Mouse (Mus musculus) lung, postnatal 25 days (tissue): Measurements from ENCODE around the gene Pou2f1.

Experiments
- DNase-seq: peaks from one replicate; pipeline ENCODE4 v3.0.0; 2022; ENCODE audit warnings: low spot score

Gene Pou2f1

GRCm38 (mm10) chr1:165882146-165882900 lies 120.2 kb downstream of the Pou2f1 start:
- DNase-seq = no peak

GRCm38 (mm10) chr1:165878751-165879150 lies 123.7 kb downstream of the Pou2f1 start:
- no peak for DNase-seq

GRCm38 (mm10) chr1:165875520-165876284 lies 126.8 kb downstream of the Pou2f1 start:
- no peak for DNase-seq

DNA sequence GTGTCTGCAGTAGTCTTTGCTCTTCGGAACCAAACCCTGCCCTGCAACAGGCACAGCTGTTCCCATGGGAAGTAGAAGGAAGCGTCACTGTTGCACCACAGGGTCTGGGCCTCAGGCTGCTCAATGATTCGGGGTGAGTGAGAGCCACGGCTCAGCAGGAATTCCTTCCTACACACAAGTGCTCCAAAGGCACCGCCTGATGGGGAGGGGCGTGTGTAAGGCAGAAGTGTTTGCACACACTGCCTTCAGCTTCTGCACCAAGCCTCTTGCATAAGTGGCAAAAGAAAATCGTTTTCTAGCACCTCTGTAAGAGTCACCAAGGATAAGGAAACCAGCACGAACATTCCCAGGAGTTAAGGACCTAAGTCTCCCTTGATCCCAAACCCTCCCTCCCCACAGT lies 127.8 kb downstream of the Pou2f1 start:
- DNase-seq = peak; percentile 72

- no peak for DNase-seq
Measured at GRCm38 (mm10) chr1:165868659-165869058, 133.8 kb downstream of the Pou2f1 start.

GRCm38 (mm10) chr1:165866630-165867280 lies 135.7 kb downstream of the Pou2f1 start:
- no peak for DNase-seq

DNA sequence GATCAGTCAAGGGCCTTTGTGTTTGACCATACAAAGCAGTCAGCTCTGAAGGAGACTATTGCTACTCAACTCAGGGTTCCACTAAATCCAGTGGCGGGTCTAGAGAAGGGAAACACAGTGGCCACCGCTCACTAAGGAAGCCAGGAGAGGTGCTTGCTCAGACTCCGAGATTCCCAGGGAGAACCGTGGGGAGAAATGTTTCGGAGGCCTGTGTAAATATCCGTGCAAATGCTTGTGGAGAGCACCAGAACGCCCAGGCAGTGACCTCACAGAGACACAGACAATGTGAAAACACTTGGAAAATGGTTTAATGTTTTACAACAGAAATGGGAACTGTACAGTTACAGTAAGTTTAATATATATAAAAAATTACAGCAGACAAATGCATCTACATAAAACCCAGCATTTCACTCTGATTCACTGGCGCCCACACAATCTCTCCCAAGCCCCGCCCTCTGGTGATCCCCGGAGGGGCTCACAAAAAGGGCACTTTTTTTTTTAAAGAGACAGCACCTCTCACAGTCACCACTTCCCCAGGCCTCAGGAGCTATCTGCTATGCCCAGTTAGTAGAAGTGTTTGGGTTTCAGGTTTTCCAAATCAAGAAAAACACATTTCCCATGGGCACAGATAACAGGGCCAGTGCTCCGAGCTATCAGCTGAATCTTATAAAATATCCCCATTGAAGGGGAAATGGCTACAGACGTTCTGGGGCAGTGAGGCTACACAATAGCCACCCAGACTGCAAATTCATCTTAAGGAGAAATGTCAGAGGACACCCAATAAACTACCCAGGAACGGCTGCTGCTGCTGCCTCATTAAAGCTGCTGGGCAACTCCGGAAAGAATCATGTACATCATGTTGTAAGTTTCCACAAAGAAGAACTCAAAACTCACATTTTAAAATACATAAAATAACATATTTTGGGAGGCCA lies 137.3 kb downstream of the Pou2f1 start:
- DNase-seq = no peak

DNA sequence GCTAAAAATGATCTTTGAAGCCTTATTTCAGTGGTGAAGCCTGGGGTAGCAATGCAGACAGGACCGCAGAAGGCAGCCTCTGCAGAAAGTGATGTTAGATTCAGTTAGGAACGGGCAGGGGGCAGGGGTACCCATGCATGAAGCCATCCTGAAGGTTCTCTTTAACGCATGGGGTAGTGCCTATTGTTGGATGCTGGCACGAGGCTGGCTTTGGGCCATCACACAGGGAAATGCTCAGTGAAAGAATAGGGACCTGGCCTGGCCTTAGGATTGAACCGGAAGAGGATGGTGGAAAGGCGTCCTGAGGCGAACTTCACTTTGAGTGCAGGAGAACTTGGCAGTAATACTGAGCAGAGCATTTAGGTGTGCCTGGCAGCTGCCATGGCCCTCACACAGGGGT lies 140.4 kb downstream of the Pou2f1 start:
- DNase-seq = no peak

- DNase-seq = no peak
Measured at GRCm38 (mm10) chr1:165861235-165861609, 141.3 kb downstream of the Pou2f1 start.

GRCm38 (mm10) chr1:165860373-165861234 lies 141.9 kb downstream of the Pou2f1 start:
- DNase-seq = no peak

DNA sequence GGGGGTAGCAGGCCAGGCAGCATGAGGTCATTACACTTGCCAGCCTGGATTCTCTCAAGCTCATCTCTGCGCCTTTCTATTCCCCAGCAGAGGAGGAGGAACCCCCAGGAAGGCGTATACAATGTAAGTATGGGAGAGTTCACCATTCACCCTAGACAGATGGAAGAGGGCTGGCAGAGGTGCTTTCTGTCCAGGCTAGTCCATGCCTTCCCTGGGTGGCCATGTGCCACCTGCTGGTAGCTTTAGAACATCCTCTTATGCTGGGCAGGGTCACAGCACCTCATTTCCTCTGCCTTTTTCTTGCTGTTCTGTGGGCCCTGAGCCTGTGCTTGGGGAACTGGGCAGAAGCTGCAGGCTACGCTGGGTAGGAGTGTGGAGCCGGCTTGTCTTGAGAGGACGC lies 144.1 kb downstream of the Pou2f1 start:
- DNase-seq = no peak

DNA sequence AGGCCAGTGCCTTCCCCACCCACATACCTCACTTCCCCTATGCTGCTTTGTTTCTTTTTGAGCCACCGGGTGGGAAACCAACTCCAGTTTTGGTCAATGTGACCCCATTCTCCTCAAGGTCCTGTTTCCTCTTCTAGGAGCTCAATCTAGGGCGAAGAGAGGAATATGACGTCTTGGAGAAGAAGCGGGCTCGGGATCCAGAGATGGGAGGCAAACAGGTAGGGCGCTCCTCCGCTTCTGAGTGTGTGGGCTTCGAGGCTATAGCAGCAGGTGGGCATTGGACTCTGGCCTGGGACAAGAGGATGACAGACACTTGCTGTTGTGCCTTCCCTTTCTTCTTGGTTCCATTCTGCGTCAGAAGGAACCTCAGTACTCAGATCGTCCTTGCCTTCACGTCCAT lies 145.2 kb downstream of the Pou2f1 start:
- DNase-seq = no peak

DNA sequence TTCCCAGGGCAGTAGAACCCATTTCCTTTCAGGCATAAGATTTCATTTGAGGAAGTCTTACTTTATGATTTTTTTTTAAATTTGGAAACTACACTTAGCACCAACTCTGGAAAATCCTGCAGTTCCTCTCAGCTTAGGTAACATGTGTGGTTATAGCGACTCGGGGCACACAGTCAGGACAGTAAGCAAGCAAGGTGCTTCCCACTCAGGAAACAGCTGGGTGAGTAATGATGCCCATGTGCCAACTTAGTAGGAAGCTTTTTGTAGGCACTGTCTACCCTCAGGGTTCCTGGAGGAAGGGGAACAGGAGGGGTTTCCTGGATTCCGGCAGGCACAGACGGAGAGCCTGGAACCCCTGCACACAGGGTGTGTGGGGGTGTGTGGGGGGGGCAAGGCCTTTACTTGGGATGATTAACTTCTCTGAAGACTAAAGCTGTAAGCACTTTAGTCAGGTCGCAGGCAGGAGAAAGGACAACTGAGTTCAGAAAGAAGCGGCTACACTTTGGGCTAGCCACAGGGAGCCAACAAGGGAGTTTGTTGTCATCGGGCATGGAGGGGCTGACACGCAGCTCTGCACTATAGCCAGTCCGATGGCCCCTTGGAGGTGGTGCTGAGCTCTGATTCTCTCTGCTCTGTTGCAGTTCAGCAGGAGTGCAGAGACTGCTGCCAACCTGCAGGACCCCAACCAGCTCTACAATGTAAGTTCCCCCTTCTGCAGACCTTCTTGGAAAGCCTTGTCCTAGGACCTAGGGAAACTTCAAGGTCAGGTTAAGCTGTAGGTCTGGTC lies 146.5 kb downstream of the Pou2f1 start:
- peak; percentile 26 for DNase-seq

- DNase-seq = peak; percentile 59
Measured at GRCm38 (mm10) chr1:165853729-165854420, 148.6 kb downstream of the Pou2f1 start.

GRCm38 (mm10) chr1:165853131-165853721 lies 149.3 kb downstream of the Pou2f1 start:
- no peak for DNase-seq

DNA sequence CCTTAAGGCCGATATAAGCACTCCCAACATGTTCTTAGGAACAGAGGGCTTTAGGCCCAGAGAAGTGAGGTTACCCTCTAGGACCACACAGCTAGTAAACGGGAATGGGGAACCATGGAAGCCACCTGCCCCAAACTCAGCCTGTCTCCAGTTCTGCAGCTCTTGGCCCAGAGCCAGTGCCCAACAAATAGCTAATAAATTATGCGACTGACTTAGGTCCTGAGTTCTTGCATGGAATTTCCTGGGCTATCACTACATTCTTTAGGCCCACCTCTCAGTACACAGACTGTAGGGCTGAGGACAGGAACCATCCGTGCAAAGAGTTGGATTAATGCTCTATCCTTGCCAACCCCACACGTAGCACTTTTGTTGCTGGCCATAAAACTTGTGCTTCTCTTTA lies 150.3 kb downstream of the Pou2f1 start:
- DNase-seq = no peak

DNA sequence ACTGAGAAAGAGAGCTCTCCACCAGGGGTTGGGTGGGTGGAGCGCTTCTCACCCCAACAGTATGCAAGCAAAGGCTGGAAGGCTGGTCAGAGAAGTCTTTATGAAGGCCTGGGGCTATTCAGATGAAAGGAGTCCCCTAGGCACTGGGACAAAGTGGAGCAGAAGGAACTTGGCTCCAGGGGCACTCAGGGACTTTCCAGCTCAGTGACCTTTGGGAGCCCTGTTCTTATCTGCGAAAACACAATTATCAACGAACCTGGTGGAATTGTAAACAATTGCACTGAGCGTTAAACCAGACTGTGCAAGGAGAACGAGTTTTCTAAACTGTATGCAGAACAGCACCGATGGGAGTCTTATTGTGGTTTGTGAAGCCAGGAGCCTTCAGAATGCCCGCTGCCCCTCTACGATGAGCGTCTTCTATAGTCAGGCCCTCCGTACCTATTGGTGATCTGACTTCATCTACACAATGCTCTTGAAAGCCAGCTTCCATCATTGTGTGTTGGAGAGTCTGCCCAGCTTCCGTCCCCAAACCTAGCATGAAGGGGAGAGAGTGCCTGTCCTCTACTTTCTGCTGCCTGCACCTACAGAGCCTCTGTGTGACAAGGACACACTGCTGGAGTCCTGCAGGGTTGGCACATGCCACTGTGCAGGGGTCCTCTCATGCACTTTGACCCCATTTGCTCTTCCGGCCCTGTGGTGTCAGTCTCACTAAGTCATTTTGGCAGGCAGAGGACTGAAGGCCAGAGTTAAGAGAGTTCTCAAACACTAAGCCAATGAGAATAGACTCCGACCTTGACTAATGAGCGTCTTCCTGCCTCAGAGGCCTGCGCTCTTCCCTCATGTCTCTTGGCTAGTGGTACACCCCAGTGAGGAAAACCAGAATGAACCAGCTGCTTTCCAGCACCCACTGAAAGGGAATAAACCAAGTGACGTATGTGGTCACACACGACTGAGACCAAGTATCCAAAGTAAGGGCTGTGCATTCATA lies 152.7 kb downstream of the Pou2f1 start:
- DNase-seq = no peak

- DNase-seq = peak; percentile 45
Measured at GRCm38 (mm10) chr1:165848881-165849280, 153.6 kb downstream of the Pou2f1 start.
